ENCODE assay signal across 16 mouse cellular contexts in the genomic region with DNA sequence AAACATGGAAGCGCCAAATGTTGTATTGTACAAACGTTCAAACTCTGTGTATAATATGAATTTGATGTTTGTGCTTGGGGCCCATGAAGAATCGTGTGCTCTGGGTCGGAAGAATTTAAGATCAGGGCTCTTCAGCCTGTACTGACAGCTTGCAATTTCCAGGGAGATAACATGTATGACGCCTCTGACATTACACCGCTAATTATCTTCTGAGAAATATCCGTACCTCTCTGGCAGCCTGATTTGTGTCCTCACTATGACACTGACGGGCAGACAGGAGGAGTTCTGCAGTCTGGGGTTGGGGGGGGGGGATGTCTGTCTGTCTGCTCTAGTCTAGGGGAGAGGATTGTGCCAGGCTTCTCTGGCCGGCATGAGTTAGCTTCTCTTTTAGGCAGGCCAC.
"Had no signal": no experiment of that assay in that cellular context is flagged by ENCODE, and none has a peak within 500 bp of the region (broad histone marks: within the 10 kb centered on the region; RNA-seq: fewer than 3 reads in every experiment).

No protein-coding gene starts in this region.

- H3K9ac ChIP-seq: liver, embryonic 15.5 days; midbrain, embryonic 12.5 days; neural tube, embryonic 15.5 days had no signal

- H3K27ac ChIP-seq: left cerebral cortex, adult 2 months; liver, embryonic 15.5 days had no signal

- H3K36me3 ChIP-seq: limb, embryonic 10.5 days; liver, embryonic 15.5 days; midbrain, embryonic 12.5 days; neural tube, embryonic 15.5 days had no signal

- H3K4me2 ChIP-seq: liver, embryonic 11.5 days; liver, embryonic 15.5 days; lung, embryonic 14.5 days; midbrain, embryonic 12.5 days; neural tube, embryonic 15.5 days had no signal

- H3K4me3 ChIP-seq: left cerebral cortex, adult 2 months; liver, embryonic 15.5 days; megakaryocyte, embryonic 14.5 days; midbrain, embryonic 12.5 days; neural tube, embryonic 15.5 days had no signal

- DNase-seq: kidney, adult 11 months; lung, embryonic 14.5 days; lung, postnatal 10 days; lung, postnatal 4 days; right cerebral cortex, postnatal 4 days; spleen, adult 18-20 months; thymus, adult 18-20 months; thymus, postnatal 25 days had no signal

- H3K9me3 ChIP-seq: limb, embryonic 10.5 days; liver, embryonic 15.5 days; megakaryocyte, embryonic 14.5 days; midbrain, embryonic 12.5 days; neural tube, embryonic 15.5 days had no signal

- H3K27me3 ChIP-seq: liver, embryonic 15.5 days; megakaryocyte, embryonic 14.5 days; midbrain, embryonic 12.5 days; neural tube, embryonic 15.5 days had no signal

- ATAC-seq: midbrain, embryonic 16.5 days had no signal
